Mouse (Mus musculus): Measurements from ENCODE around the gene Olfr224.
"Not testable (repeated sequence)": the region's sequence is repeated elsewhere in the genome, so short reads cannot be mapped to it uniquely, and the experiment has no call there.

The Olfr224 gene

GRCm38 (mm10) chr11:58570405-58570804 is at the start of gene Olfr224:
TSS of gene Olfr224 (minus strand) at chr11:58570553.
- no peak for DNase-seq (ENCODE audit: low spot score in 2 of 2)

- no peak for DNase-seq (ENCODE audit: low spot score in 2 of 2)
These were observed 48.4 kb upstream of the Olfr224 start for GRCm38 (mm10) chr11:58618793-58619192.

GRCm38 (mm10) chr11:58618369-58618768 is 48.0 kb upstream of the Olfr224 start:
- no peak for DNase-seq (ENCODE audit: low spot score in 2 of 2)

GRCm38 (mm10) chr11:58615975-58616374 is 45.6 kb upstream of the Olfr224 start, which contains the start of gene 2210407C18Rik:
TSS of gene 2210407C18Rik (minus strand) at chr11:58616075.
- DNase-seq (ENCODE audit: low spot score in 2 of 2): no peak

- no peak for DNase-seq (ENCODE audit: low spot score in 2 of 2)
These were observed 44.2 kb upstream of the Olfr224 start for GRCm38 (mm10) chr11:58614526-58614925.

- DNase-seq (ENCODE audit: low spot score in 2 of 2): no peak
These were observed 43.0 kb upstream of the Olfr224 start for GRCm38 (mm10) chr11:58613359-58613758.

- DNase-seq (ENCODE audit: low spot score in 2 of 2): no peak
These were observed 36.7 kb upstream of the Olfr224 start for GRCm38 (mm10) chr11:58607030-58607429.

- no peak for DNase-seq (ENCODE audit: low spot score in 2 of 2)
These were observed 36.0 kb upstream of the Olfr224 start for GRCm38 (mm10) chr11:58606177-58606919.

GRCm38 (mm10) chr11:58605228-58605627 is 34.9 kb upstream of the Olfr224 start:
- DNase-seq (ENCODE audit: low spot score in 2 of 2): no peak

- no peak for DNase-seq (ENCODE audit: low spot score in 2 of 2)
These were observed 34.3 kb upstream of the Olfr224 start for GRCm38 (mm10) chr11:58604688-58605087.

GRCm38 (mm10) chr11:58602800-58603560 is 32.6 kb upstream of the Olfr224 start:
- no peak for DNase-seq (ENCODE audit: low spot score in 2 of 2)

GRCm38 (mm10) chr11:58602062-58602461 is 31.7 kb upstream of the Olfr224 start:
- no peak for DNase-seq (ENCODE audit: low spot score in 2 of 2)

GRCm38 (mm10) chr11:58597837-58598236 is 27.5 kb upstream of the Olfr224 start:
- DNase-seq (ENCODE audit: low spot score in 2 of 2): no peak

GRCm38 (mm10) chr11:58594814-58595213 is 24.5 kb upstream of the Olfr224 start, which contains the start of gene Olfr324:
TSS of gene Olfr324 (plus strand) at chr11:58595114.
- DNase-seq (ENCODE audit: low spot score in 2 of 2): no peak

- no peak for DNase-seq (ENCODE audit: low spot score in 2 of 2)
These were observed 18.4 kb upstream of the Olfr224 start for GRCm38 (mm10) chr11:58588620-58589250.

GRCm38 (mm10) chr11:58587898-58588348 is 17.6 kb upstream of the Olfr224 start:
- DNase-seq (ENCODE audit: low spot score in 2 of 2): peak; percentile 46 to 63

- no peak for DNase-seq (ENCODE audit: low spot score in 2 of 2)
These were observed 8.3 kb upstream of the Olfr224 start for GRCm38 (mm10) chr11:58578636-58579035.

- DNase-seq (ENCODE audit: low spot score in 2 of 2): no peak
These were observed 7.1 kb upstream of the Olfr224 start, which contains the start of gene Olfr325 for GRCm38 (mm10) chr11:58577430-58577829. TSS of gene Olfr325 (plus strand) at chr11:58577730.

GRCm38 (mm10) chr11:58555536-58555935 is 14.8 kb downstream of the Olfr224 start, which contains the start of gene Olfr328:
TSS of gene Olfr328 (minus strand) at chr11:58555636.
- no peak for DNase-seq (ENCODE audit: low spot score in 2 of 2)

- no peak for DNase-seq (ENCODE audit: low spot score in 2 of 2)
These were observed 24.0 kb downstream of the Olfr224 start, which contains the start of gene Olfr329-ps for GRCm38 (mm10) chr11:58546322-58546721. TSS of gene Olfr329-ps (minus strand) at chr11:58546422.

GRCm38 (mm10) chr11:58534736-58535135 is 35.6 kb downstream of the Olfr224 start, which contains the start of gene Olfr330:
TSS of gene Olfr330 (minus strand) at chr11:58534836.
- not testable (repeated sequence) for DNase-seq (ENCODE audit: low spot score in 2 of 2)

- DNase-seq (ENCODE audit: low spot score in 2 of 2): peak; percentile 21 to 23
These were observed 50.6 kb downstream of the Olfr224 start for GRCm38 (mm10) chr11:58519756-58520155.
